Mouse (Mus musculus) left cerebral cortex, postnatal 25 days (tissue): ENCODE data around the gene Xdh. TPM values are rescaled to one million over a fixed set of nuclear protein-coding genes. Genes with fewer than 3 reads are reported as not detected.

Experiments used
- DNase-seq, 2 experiments: peaks; one replicate each; pipeline ENCODE4 v3.0.0; 2022; ENCODE audit warnings: low spot score in 2 of 2, mixed read lengths in 1 of 2
- intact Hi-C: fragments of 180-260 bp; cut with DNase I; formaldehyde crosslinking; loops from one replicate; pipeline ENCODE4 v1.15.1; 2025
- total RNA-seq, 2 experiments: library from RNA; stranded (reverse); gene quantifications; 2 replicates each; pipeline ENCODE4 v1.2.3; 2021

Xdh gene
- total RNA-seq, 2 experiments from 2014 or later, result 3.9 to 5.2 TPM

GRCm38 (mm10) chr17:73836601-73837000 is 113.4 kb downstream of the Xdh start:
- DNase-seq, result no peak
- intact Hi-C loops, result no loop called here

Other genes with a start within 250 kb of the Xdh start
- 10 to 100 TPM; 17.6 to 20.9 TPM for gene Galnt14, start 239.7 kb downstream of the Xdh start, total RNA-seq
- 10 to 100 TPM; 73.4 to 83.0 TPM for gene Ehd3, start 146.1 kb downstream of the Xdh start, total RNA-seq
- not detected for gene Srd5a2, start 97.7 kb upstream of the Xdh start, total RNA-seq